Mouse (Mus musculus) liver, adult 2 months (tissue): ENCODE measurements around the gene Nfatc3. TPM values are rescaled to one million over a fixed set of nuclear protein-coding genes. Genes with fewer than 3 reads are reported as not detected.

Source experiments
- DNase-seq: peaks from one replicate; pipeline ENCODE4 v3.0.0-alpha.2; 2011; ENCODE audit warnings: low read depth, low spot score; ENCODE audit errors: extremely low read depth
- H3K27ac ChIP-seq: fragments of 200-500 bp; replicated peaks from 2 replicates; pipeline ENCODE4 v1.5.1; 2012; ENCODE audit warnings: low read depth, mild to moderate bottlenecking, control low read depth, inconsistent platforms, low read length; ENCODE audit not compliant: insufficient read depth
- H3K27me3 ChIP-seq: fragments of 200-500 bp; 2 replicates; pipeline ENCODE4 v1.6.1; 2012; ENCODE audit warnings: mild to moderate bottlenecking, moderate library complexity, low read length, inconsistent platforms; ENCODE audit not compliant: control insufficient read depth, insufficient read depth
- H3K36me3 ChIP-seq: fragments of 200-500 bp; 2 replicates; pipeline ENCODE4 v1.6.1; 2012; ENCODE audit warnings: low read length, inconsistent platforms; ENCODE audit not compliant: control insufficient read depth, insufficient read depth
- H3K4me1 ChIP-seq: fragments of 200-500 bp; 2 replicates; pipeline ENCODE4 v1.6.1; 2011; ENCODE audit warnings: low read length; ENCODE audit not compliant: control insufficient read depth, insufficient read depth
- H3K4me3 ChIP-seq: fragments of 200-500 bp; 2 replicates; pipeline ENCODE4 v1.5.1; 2011; ENCODE audit warnings: low read depth, mild to moderate bottlenecking, control low read depth, low read length, moderate library complexity; ENCODE audit not compliant: insufficient read depth
- H3K79me2 ChIP-seq: fragments of 200-500 bp; 2 replicates; pipeline ENCODE4 v1.6.1; 2012; ENCODE audit warnings: inconsistent platforms, mild to moderate bottlenecking, low read length, moderate library complexity; ENCODE audit not compliant: control insufficient read depth, insufficient read depth
- H3K9ac ChIP-seq: fragments of 200-500 bp; 2 replicates; pipeline ENCODE4 v1.6.1; 2012; ENCODE audit warnings: low read depth, mild to moderate bottlenecking, control low read depth, inconsistent platforms, low read length
- CTCF ChIP-seq: fragments of 200-500 bp; IDR thresholded peaks from 2 replicates; pipeline ENCODE4 v1.5.1; 2011; ENCODE audit warnings: low read depth, low read length, control low read depth
- POLR2A ChIP-seq: fragments of 200-500 bp; IDR thresholded peaks from 2 replicates; pipeline ENCODE4 v1.6.1; 2011; ENCODE audit warnings: low read length, control low read depth; ENCODE audit not compliant: insufficient read depth; ENCODE audit errors: extremely low read depth
- WGBS: fragments of 180-500 bp; shearing (Covaris S2); methylation state at CpG from one replicate; pipeline ENCODE4 v1.1.7; 2018; 5-methylcytosine and 5-hydroxymethylcytosine counted together
- polyA plus RNA-seq: library from polyadenylated mRNA; depleted of rRNA; stranded (reverse); fragments of >200 nt; gene quantifications from 2 replicates; pipeline ENCODE4 v1.2.3, GENCODE M21; 2012
- total RNA-seq: library from RNA; depleted of rRNA; stranded (reverse); fragments of >200 nt; gene quantifications from 2 replicates; pipeline ENCODE4 v1.2.3, GENCODE M21; 2014

Gene Nfatc3
- total and polyA plus RNA-seq, 2 experiments = 8.5 to 13.3 TPM

DNA sequence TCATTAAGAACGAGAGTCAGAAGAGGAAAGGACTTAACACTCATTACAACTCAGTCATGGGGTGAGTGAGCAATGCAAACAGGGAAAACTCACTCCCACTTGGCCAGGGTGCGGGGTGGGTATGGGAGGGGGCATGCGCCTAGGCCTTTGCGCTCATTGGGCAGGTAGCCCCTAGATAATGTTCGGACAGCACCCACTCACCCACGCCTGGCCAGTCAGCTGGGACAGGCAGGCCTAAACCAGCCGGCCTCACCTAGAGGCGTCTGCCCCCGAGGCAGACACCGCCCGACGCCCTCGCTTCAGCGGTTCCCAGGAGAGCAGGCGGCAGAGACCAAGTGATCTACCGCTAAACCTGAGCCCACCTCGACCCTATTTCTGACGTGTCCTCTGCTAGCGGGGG lies 77.0 kb downstream of the Nfatc3 start:
- H3K27ac ChIP-seq = peak overlapping the region; percentile 90
- 5% methylated on average over 19 of the region's 19 CpGs for WGBS
- peaks cover 36% of the 10 kb centered on the region for H3K4me1 ChIP-seq
- DNase-seq = no peak
- peaks cover 24% of the 10 kb centered on the region for H3K36me3 ChIP-seq
- H3K4me3 ChIP-seq = peak overlapping the region; percentile 81
- H3K27me3 ChIP-seq = no peaks in the 10 kb centered on the region
- peaks cover 14% of the 10 kb centered on the region; the same call in 1 of the 2 replicates for H3K79me2 ChIP-seq
- TF ChIP-seq CTCF (no peak), POLR2A (peak; percentile 91)
- H3K9ac ChIP-seq = peak overlapping the region; percentile 96

DNA sequence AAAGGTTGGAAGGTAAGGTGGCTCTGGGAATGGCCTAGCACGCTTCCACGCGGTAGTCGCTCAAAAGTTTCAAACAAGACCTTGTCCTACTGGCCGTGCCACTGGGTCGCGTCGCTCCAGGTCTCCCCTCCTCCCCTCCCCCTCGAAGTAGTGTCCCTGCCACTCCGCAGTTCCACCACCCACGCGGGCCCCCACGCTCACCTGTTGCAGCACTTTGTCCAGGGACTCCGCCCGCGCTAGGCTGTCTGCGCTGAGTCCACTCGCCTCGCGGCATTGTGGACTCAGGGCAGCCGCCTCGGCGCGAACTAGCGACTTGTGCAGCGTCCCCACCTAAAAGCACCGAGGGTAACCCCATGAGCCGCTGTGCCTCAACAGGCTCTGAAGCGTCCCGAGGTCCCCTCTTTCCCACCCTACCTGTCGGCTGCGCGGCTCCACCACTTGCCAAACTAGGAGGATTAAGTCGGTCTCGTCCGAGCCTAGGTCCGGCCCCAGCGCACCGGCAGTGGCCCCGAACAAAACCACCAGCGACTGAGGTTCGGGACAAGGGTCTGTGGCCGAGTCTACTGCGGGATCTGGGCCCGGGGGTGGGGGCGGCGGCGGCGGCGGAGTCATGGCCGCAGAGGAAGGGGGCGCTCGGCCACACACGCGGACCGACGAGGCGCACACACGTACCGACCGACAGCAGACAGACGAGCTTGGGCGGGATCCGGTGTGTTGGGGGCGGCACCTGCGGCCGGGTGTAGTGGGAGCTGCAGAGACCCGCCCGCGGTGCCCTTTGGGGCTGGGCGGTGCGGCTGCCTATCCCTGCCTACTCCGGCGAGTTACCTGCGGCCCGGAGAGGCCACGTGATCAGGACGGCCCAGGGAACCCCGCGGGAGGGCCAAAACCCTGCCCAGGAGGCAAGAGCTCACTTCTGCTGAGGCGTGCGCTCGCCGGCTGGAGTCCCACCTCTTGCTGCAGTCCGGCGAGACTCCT lies 77.8 kb downstream of the Nfatc3 start, which contains the start of gene Esrp2:
Esrp2 (minus strand) TSS at position 819 of the 975 bp plus-strand sequence.
- whole genome bisulfite sequencing = under 1% methylated on average over 86 of the region's 86 CpGs
- H3K79me2 ChIP-seq = peaks cover 14% of the 10 kb centered on the region; the same call in 1 of the 2 replicates
- DNase-seq = peak; percentile 92
- H3K9ac ChIP-seq = peak within 1 kb of the TSS; percentile 96
- peaks cover 28% of the 10 kb centered on the region for H3K4me1 ChIP-seq
- H3K36me3 ChIP-seq = peaks cover 17% of the 10 kb centered on the region
- H3K27me3 ChIP-seq = no peaks in the 10 kb centered on the region
- TF ChIP-seq POLR2A (peak; percentile 87), CTCF (no peak)
- peak within 1 kb of the TSS; percentile 93 for H3K27ac ChIP-seq
- peak within 1 kb of the TSS; percentile 81 for H3K4me3 ChIP-seq

DNA sequence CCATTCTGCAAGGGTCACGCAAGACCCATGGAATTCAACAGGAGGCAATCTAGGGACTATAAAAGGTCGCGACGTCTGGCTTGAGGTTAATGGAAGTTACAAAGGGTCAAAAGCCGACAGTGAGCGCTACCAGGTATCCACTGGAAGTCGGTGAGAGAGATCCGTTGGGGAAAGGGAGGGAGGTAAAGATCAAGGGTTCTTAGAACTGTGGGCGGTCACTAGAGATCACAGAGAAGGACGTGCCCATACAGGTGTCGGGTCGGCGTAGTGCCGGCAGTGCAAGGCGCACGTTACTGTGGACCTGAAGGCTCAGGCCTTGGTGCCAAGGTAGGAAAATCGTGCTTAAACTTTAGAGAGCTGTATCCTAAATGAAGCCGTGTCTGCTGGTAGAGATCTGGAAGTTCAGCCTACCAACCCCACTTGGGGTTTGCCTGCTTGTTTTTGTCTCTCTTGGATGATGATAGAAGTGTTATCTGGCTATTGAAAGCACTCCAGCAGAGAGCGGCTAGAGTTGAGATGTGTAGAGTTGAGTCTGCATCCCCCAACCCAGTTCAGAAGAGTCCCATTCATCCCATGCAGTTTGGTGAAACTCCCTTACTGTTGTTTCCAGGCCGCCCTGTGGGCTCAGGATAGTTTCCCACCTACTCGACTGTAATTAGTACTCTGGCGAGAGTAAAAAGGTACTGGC lies 78.7 kb downstream of the Nfatc3 start:
- WGBS = 4% methylated on average over 22 of the region's 22 CpGs
- H3K9ac ChIP-seq = peak overlapping the region; percentile 77

DNA sequence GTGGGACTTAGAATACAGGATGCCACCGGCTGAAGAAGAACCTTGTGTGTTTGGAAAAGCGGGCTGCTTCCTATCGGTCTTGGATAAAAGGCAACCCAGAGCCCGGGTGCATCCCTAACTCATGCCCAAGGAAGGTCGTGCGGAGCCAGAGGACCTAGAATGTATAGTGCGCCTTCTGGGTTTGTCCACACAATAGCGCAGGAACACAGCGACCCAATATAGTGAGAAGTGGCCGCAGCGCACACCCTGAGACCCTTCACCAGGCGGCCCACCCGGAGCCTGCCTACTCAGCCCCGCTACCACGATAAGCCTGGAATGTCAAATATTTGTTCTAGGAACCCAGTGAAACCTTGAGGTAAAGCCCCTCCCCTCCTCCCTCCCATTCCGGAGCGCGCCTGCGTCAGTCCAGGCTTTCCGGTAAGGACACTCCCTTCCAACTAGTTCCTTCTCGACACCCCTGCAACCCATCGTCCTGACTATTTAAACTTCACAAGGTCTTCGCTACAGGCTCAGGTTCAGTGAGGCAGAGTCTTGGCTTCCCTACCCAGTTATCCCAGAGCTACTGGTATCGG lies 79.4 kb downstream of the Nfatc3 start:
- Histone ChIP-seq H3K27ac (peak overlapping the region; percentile 93), H3K27me3 (no peaks in the 10 kb centered on the region), H3K36me3 (peaks cover 5% of the 10 kb centered on the region; the same call in 1 of the 2 replicates), H3K9ac (peak overlapping the region; percentile 77), H3K4me3 (peak overlapping the region; percentile 81), H3K4me1 (peaks cover 18% of the 10 kb centered on the region), H3K79me2 (peaks cover 14% of the 10 kb centered on the region; the same call in 1 of the 2 replicates)
- WGBS = under 1% methylated on average over 24 of the region's 24 CpGs
- peak; percentile 85 for DNase-seq
- TF ChIP-seq POLR2A (peak; percentile 80), CTCF (no peak)

More for the DNA sequence above, 78.7 kb downstream of the Nfatc3 start:
- TF ChIP-seq CTCF (no peak), POLR2A (no peak)
- Histone ChIP-seq H3K4me3 (peak overlapping the region; percentile 81), H3K27me3 (no peaks in the 10 kb centered on the region), H3K79me2 (peaks cover 14% of the 10 kb centered on the region; the same call in 1 of the 2 replicates), H3K36me3 (peaks cover 10% of the 10 kb centered on the region), H3K4me1 (peaks cover 25% of the 10 kb centered on the region), H3K27ac (peak overlapping the region; percentile 93)
- DNase-seq = no peak

DNA sequence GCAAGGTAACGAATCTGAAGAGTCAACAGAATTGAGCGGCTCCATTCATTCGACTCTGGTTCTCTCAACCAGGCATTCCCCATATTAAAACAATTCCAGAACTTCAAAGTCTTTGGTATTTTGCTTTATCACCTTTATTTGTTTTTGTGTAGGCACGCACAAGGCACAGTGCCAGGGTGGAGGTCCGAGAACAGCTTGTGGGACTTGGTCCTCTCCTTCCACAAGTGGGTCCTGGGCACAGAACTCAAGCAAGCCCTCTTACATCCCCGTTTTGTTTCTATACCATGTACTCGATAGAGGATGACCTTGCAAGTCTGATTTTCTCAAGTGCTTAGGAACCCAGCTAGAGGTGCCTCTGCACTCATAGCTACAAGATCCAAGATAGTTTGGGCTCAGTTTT lies 80.0 kb downstream of the Nfatc3 start:
- no peak for TF ChIP-seq POLR2A
- TF ChIP-seq CTCF = no peak
- no peaks in the 10 kb centered on the region for H3K27me3 ChIP-seq
- peaks cover 11% of the 10 kb centered on the region; the same call in 1 of the 2 replicates for H3K79me2 ChIP-seq
- H3K4me1 ChIP-seq = peaks cover 15% of the 10 kb centered on the region
- peak overlapping the region; percentile 81 for H3K4me3 ChIP-seq
- no peaks in the 10 kb centered on the region for H3K36me3 ChIP-seq
- WGBS = 12% methylated on average over 7 of the region's 7 CpGs
- H3K27ac ChIP-seq = peak overlapping the region; percentile 43
- peak overlapping the region; percentile 42 for H3K9ac ChIP-seq
- no peak for DNase-seq
